Mouse (Mus musculus) granulocyte monocyte progenitor cell, adult 5-6 weeks (primary cell): ENCODE results near the gene Kif5a. TPM values are rescaled to one million over a fixed set of nuclear protein-coding genes. Genes with fewer than 3 reads are reported as not detected.

Experiments
- ATAC-seq: replicated peaks from 2 replicates; pipeline ENCODE4 v1.8.0; 2016; ENCODE audit warnings: mild to moderate bottlenecking, moderate TSS enrichment, inconsistent platforms; ENCODE audit not compliant: poor library complexity, severe bottlenecking
- total RNA-seq, 2 experiments: library from RNA; stranded (forward) in 1 of 2; stranded (reverse) in 1 of 2; fragments of 200-712, 200-1000 nt in 1 of 2; fragments of >200 nt in 1 of 2; fragmentation: Nextera tagmentation in 1 of 2; gene quantifications; 2 replicates each; pipeline ENCODE4 v1.2.3; 2014 to 2017

Gene Kif5a
- total RNA-seq, 2 experiments from 2014 or later = 0.31 to 1.4 TPM

- no peak for ATAC-seq
Measured at GRCm38 (mm10) chr10:127267318-127267717, 4.2 kb upstream of the Kif5a start.

GRCm38 (mm10) chr10:127266112-127267091, 3.3 kb upstream of the Kif5a start, which contains the start of gene Dctn2:
Gene Dctn2 (plus strand): TSS chr10:127266368.
- peak; percentile 97 for ATAC-seq

- ATAC-seq = no peak
Measured at GRCm38 (mm10) chr10:127265727-127266111, 2.6 kb upstream of the Kif5a start.

GRCm38 (mm10) chr10:127264971-127265370, 1.8 kb upstream of the Kif5a start:
- no peak for ATAC-seq

GRCm38 (mm10) chr10:127264336-127264735, 1.2 kb upstream of the Kif5a start:
- no peak for ATAC-seq

- ATAC-seq = no peak
Measured at GRCm38 (mm10) chr10:127263631-127264030, 483 bp upstream of the Kif5a start.

GRCm38 (mm10) chr10:127261706-127262547, 1.2 kb downstream of the Kif5a start:
- ATAC-seq = no peak

- ATAC-seq = peak; percentile 42; the same call in 1 of the 2 replicates
Measured at GRCm38 (mm10) chr10:127258489-127258888, 4.7 kb downstream of the Kif5a start.

- ATAC-seq = no peak
Measured at GRCm38 (mm10) chr10:127257790-127258189, 5.4 kb downstream of the Kif5a start.

GRCm38 (mm10) chr10:127255625-127256345, 7.4 kb downstream of the Kif5a start:
- no peak; the same call in 1 of the 2 replicates for ATAC-seq

- peak; percentile 53 for ATAC-seq
Measured at GRCm38 (mm10) chr10:127250810-127251209, 12.3 kb downstream of the Kif5a start.

GRCm38 (mm10) chr10:127238241-127238824, 24.8 kb downstream of the Kif5a start:
- ATAC-seq = no peak

- no peak for ATAC-seq
Measured at GRCm38 (mm10) chr10:127236541-127236940, 26.6 kb downstream of the Kif5a start.

- ATAC-seq = no peak
Measured at GRCm38 (mm10) chr10:127233141-127233540, 30.0 kb downstream of the Kif5a start.

GRCm38 (mm10) chr10:127231741-127232140, 31.4 kb downstream of the Kif5a start:
- no peak for ATAC-seq

GRCm38 (mm10) chr10:127230693-127231092, 32.5 kb downstream of the Kif5a start:
- peak; percentile 58 for ATAC-seq

GRCm38 (mm10) chr10:127228897-127229296, 34.3 kb downstream of the Kif5a start:
- ATAC-seq = peak; percentile 26; the same call in 1 of the 2 replicates

- ATAC-seq = peak; percentile 39
Measured at GRCm38 (mm10) chr10:127227163-127227562, 36.0 kb downstream of the Kif5a start.

- ATAC-seq = no peak
Measured at GRCm38 (mm10) chr10:127226318-127226895, 36.7 kb downstream of the Kif5a start.
